ENCODE assay signal across 16 mouse cellular contexts in genomic region chr10:6954533-6954932, GRCm38 (mm10).
"Had no signal": no experiment of that assay in that cellular context is flagged by ENCODE, and none has a peak within 500 bp of the region (broad histone marks: within the 10 kb centered on the region; RNA-seq: fewer than 3 reads in every experiment).

No protein-coding gene starts in this region.

- ATAC-seq: midbrain, embryonic 16.5 days had no signal

- H3K9me3 ChIP-seq: midbrain, embryonic 10.5 days; midbrain, embryonic 12.5 days; neural tube, embryonic 12.5 days; stomach, embryonic 15.5 days had no signal

- H3K9ac ChIP-seq: lung, embryonic 14.5 days; midbrain, embryonic 12.5 days; neural tube, embryonic 12.5 days; stomach, embryonic 15.5 days had no signal

- H3K4me1 ChIP-seq: midbrain, embryonic 10.5 days; midbrain, embryonic 12.5 days; neural tube, embryonic 12.5 days; stomach, embryonic 15.5 days had no signal

- H3K36me3 ChIP-seq: midbrain, embryonic 10.5 days; midbrain, embryonic 12.5 days; neural tube, embryonic 12.5 days; stomach, embryonic 15.5 days had no signal

- H3K4me3 ChIP-seq: midbrain, embryonic 10.5 days; midbrain, embryonic 12.5 days; myocyte; neural tube, embryonic 12.5 days; stomach, embryonic 15.5 days had no signal

- H3K27me3 ChIP-seq: midbrain, embryonic 12.5 days; neural tube, embryonic 12.5 days; stomach, embryonic 15.5 days had no signal

- H3K27ac ChIP-seq: midbrain, embryonic 10.5 days; midbrain, embryonic 12.5 days; neural tube, embryonic 12.5 days; stomach, embryonic 15.5 days; stomach, postnatal 0 days had no signal

- H3K4me2 ChIP-seq: lung, embryonic 14.5 days; midbrain, embryonic 12.5 days; neural tube, embryonic 12.5 days; stomach, embryonic 15.5 days had no signal

- DNase-seq: lung, adult 18-20 months; lung, embryonic 14.5 days; lung, postnatal 10 days; lung, postnatal 4 days; midbrain, embryonic 14.5 days; right cerebral cortex, postnatal 14 days; thymus, adult 2 months; thymus, postnatal 14 days; thymus, postnatal 4 days had no signal
